Mouse (Mus musculus) cerebellum, adult 8-10 months (tissue): Measurements from ENCODE around the gene Fam207a.

Source experiments
- DNase-seq: peaks from one replicate; pipeline ENCODE4 v3.0.0; 2022

Fam207a gene

DNA sequence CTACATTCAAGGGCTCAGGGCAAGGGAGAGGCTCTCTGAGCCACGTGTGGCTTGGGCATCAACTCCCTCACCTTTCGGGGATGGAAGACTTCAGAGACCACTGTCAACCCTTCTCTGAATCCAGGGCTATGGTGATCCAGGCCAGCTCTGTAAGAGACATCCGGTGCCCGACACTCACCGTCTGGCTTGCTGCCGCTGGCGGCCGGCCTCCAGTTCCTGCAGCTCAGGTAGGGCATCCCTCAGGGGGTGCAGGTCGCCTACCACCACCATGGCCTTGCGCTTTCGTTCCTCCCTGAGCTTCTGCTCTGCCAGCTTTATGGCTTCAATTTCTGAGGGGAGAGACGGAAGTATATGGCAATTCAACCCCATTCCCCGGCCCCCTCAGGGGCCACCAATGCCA, 18.4 kb downstream of the Fam207a start:
- DNase-seq, result no peak

DNA sequence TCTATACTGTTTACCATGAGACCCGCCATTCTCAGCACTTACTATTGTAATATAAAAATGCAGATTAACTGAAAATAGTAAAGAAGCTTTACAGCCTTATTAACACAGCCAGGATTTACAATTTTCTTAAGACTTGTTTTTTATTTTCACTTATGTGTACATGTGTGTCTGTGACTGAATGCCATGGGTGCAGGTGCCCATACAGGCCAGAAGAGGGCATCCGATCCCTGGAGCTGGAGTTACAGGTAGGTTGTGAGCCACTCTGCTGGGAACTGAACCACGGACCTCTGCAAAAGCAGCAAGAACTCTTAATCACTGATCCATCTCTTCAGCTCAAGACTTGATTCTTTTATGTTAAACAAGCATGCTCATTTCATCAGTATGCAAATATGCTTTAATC, 22.7 kb downstream of the Fam207a start:
- no peak for DNase-seq

DNA sequence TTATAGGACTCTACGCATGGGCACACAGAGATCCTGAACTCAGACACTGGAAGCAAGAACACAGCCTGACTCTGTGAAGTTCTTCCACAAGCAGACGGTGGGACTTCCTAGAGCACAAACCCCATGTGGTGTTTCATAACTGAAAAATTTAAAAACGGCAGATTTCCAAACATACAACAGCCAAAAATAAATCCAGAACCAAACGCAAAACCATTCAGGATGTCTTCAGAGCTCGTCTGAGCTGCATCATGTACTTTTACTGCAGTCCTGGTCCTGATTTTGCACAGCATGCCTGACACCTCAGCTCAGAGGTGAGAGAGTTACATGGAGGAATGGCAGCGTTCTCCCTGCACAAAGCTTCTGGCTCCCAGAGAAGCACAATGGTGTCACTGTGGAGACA, 24.0 kb downstream of the Fam207a start:
- no peak for DNase-seq

DNA sequence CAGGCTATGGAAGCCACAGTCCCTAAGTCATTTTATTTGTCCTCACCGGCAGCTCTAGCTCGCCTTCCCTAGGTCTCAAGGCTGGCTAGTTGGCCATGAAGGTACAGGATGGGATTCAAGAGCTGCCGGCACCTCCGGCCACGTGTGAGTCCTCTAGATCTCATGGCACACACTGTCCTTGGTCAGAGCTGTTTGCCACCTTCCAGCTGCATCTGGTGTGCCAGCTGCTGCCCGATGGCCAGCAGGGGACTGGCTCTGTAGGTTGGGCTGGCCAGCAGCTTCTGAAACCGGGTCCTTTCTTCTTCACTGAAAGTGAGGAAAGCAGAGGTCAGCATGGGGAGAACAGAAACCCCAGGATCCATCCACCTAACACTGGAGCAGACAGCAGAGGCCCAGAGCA, 27.4 kb downstream of the Fam207a start:
- DNase-seq, result no peak

DNA sequence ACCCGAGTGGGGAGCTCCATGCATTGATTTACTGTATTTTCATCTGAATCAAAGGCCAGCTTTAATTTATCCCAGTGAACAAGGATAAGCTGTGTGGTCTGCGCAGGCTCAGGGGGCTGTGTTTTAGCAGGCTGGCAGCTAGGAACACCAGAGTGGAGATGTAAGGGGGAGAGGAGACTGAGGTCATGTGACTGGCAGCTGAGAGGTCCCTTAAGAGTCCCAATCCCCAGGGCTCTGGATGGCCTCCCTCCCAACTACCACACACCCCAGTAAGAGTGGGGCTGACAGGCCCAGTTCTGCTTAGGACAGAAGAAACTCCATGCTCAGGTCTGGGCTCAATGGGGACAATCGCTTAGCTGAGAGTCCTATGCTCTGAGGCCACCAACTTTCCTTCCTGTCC, 29.8 kb downstream of the Fam207a start:
- no peak for DNase-seq

DNA sequence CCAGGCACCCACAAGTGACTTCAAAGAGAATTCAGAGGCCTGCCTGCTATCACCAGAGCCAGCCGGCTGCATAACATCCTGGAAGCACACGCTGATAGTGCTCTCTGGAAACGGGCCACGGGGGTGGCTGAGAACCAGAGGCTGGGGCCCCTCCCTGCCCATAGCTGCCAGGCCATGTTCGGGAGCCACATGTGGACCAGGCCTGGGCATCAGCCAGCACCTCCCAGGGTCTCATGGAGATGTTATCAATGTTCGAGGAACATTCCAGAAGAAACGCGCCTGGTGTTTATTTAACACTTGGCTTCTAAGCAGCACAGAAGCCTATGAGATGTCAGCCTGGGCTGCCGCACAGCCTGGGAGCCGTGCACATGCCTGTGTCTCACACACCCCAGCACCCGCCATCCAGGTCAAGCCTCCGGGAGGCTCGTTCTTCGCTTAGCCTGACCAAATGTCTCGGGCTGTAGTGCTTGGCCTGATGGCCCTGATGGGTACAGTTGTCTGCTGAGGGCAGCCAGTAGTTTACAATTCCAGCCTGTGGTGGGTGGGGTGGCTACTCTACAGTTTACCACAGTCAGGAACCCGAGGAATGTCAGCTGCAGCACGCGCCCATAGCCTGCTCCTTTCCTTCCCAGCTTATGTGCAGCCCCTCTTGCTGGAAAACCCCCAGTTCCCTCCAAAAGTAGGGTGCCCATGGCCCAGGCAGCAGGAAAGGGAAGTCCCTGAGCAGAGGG, 31.2 kb downstream of the Fam207a start:
- DNase-seq, result no peak

DNA sequence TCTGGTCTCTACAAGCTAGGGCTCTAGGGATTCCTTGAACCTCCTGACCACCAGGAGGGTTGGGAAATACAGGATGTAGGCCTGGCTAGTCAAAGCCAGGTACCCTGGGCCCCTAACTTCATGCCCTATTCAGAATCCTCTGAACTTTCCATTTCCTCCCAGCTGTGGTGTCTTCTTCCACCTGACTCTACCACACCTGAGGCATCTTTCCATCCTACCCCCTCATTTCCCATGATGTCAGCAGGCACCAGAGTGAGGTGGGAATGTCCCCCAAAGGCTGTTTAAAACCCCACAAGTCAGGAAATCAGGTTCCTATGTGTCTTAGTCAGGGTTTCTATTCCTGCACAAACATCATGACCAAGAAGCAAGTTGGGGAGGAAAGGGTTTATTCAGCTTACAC, 33.8 kb downstream of the Fam207a start:
- no peak for DNase-seq

DNA sequence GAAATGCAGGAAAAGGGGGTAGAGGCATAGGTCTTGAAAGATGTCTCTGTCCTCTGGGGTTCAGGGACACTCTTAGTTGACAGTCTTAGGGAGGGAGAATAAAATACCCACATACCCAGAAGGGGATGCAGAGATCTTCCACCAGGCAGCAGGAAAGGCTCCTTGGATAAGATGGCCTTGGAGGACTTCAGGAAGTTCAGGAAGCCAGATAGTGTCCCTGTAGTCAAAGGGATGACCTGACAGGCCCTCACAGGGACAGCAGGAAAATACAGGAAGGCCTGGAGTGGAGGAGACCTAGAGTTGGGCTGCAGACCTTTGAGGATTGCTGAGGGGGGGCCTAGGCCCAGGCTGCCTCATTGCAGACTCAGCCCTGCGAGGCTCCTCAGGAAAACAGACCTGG, 35.6 kb downstream of the Fam207a start:
- DNase-seq, result no peak

DNA sequence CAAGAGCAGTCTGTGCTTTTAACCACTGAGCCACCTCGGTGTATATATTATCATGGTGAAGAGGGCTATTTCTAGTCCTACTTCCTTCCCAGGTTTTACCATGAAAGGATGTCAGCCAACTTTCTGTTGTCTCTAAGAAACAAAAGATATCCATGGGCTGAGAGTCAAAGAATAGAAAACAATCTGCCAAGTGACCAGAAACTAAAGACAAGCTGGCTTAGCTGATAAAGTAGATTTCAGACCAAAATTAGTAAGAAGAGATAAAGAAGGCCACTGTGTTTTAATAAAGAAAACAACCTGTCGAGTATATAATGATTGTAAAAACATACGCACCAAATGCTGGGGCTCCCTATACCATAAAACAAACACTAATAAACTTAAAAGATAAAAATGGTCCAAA, 38.7 kb downstream of the Fam207a start:
- DNase-seq, result no peak

DNA sequence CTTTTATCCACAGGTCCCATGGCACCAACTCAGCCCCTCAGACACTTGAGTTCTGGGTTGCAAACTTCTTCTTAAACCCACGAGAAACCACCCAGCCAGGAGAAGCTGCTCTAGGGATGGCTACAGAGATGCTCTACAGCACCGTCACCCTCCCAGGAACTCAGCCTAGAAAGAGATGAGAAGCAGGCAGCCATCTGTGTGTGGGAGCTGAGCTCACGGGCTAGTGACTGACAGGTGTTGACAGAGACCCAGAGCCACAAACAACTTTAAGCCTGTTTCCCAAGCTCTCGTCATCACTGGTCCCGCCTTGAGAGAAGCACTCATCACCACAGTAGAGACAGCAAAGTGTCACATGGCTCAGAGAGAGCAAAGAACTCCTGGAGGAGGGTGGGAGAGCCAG, 43.4 kb downstream of the Fam207a start:
- no peak for DNase-seq

DNA sequence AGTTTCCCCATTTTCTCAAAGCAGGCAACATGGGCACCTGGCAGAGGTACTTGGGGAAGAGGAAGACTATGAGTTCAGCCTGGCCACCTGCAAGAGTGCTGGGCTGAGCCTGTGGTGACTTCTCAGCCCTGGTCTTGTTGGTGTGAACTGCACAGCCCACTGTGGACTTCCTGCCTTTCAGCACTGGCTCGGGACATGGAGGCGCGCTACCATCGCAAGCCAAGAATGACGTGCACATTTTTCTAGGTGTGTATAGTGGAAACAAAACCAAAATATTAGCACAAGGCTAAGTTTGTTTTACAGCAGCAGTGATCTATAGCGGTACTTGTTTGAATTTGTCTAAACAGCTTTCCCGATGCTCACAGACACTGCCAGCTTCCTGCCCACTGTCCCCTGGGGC, 44.1 kb downstream of the Fam207a start:
- DNase-seq, result no peak

DNA sequence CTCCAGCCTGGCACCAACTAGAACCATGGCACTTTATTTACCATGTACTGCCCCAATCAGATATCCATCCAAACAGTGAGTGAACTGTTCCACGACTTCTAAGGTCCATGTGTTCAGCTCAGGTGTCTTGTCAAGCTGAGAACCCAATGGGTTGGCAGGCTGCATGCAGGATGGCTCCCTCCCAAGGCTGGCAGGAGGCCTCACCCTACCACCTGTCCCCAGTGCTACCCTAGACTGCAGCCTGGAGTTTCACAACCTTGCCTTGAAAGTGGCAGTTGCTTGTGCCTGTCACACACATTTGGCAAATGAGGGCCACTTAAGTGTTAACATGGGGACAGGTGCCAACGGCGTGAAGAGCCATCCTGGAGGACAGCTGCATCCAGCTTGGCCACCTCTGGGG, 44.8 kb downstream of the Fam207a start:
- DNase-seq, result peak; percentile 83

DNA sequence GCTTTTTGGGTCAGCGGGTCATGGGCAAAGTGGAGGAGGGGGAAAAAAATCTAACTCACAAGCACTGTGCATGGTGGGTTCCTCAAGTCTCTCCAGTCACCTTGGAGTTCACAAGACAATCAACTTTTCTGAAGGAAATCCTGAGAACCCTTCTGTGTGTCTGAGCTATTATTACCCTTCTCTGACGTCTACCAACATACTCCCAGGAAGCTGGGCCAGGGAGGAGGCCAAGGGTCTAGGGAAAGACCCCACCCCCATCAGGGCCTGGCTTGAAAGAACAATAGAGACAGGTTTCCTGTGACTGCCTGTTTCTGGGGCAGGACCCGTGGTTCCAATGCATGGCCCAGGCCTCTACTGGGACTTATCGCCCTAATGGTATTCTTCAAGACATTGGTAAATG, 46.9 kb downstream of the Fam207a start:
- DNase-seq, result no peak

DNA sequence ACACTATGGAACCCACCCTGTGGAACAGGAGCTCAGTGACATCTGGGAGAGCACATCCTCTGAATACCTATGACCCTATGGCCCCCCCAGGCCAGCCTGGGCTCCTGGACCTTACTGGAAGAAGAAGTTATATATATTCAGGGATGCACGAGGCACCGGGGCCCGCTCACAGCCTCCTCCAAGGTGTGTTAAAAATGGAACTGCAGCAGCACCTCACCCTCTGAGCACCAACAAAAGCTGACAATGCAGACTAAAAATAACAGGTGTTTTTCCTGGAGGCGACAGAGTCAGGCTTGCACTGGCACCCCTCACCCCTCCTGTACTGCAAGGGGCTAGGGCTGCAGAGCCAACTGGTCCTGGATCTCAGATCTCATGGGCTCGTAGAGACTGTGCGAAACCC, 48.2 kb downstream of the Fam207a start:
- no peak for DNase-seq

DNA sequence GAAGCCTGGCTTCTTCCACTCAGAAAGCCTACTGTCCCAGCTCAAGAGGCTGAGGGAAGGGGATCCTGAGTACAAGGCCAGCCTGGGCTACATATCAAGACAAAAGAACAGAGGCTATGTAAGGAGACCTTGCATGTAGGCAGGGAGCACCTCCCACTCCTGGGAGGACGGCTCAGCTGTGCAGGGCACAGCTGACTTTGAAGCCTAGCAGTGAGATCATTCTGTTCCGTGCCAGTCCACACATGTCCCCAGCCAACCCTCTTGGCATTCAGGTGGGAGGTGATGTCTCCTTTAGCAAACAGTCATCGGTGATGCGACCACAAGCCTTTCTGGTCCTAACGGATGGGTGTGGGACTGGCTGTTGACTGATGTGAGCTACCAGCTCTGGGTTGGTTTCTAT, 49.7 kb downstream of the Fam207a start:
- DNase-seq, result no peak

DNA sequence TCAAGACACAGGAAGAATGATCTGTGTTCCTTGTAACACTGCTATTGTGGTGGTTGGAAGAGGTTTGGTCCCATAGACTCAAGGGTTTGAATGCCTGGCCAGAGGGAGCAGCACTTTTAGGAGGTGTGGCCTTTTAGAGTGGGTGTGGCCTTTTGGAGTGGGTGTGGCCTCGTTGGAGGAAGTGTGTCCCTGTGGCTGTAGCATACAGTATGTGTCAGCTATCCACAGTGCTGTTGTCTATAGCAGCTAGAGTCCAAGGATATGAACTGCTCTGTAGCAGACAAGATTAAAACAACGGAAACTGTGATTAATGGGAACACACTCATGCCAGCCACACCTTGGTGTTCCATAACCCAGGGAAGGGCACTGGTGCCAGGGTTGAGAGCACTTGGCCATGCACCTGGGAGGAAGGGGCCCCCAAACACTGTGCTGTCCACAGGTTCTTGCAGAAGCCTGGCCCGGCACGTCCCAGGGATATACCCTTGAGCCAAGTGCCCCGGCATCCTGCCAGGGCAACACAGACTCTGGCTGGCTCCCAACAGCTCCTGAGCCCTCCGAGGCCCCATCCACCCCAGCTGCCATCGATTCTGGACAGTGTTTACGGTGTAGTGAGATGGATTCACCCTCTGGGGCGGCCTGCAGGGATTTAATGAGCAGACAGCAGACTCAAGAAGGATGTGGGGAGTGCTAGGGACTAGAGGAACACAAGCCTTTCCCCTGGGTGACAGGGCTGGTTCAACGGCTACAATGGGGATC, 51.2 kb downstream of the Fam207a start:
- DNase-seq, result peak; percentile 62

DNA sequence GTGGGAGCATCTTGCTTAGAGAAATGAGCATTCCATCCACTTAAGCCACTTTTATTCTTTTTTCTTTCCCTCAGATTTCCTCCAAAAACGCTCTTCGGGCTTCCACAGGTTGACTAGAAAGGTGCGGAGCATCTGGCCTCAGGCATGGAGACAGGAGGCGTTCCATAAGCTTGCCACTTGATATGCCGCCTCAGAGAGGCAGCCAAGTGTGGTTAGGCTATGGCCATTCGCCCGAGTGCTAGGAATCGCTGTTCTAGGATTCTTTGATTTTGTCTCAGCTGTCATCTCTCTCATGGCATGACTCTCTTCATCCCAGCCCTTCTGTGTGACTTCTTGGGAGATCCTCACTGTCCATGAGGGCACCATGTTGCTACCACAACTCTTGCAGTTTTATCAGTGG, 54.4 kb downstream of the Fam207a start:
- DNase-seq, result no peak

DNA sequence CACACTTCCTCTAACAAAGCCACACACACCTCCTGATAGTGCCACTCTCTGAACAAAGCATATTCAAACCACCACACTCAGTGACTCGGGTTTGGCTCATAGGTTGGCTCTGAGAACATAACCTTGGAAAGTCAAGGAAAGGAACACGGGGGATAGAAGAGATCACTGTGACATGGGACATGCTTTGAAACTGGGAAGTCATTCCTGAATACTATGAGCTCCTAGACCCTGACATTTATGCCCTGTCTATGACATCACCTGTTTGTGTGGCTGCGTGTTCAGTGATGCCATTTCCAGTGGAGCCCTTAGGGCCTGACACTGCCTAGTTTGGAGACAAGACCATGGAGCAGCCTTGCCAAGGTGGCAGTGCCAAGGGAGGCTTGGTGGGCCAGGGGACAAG, 57.9 kb downstream of the Fam207a start:
- no peak for DNase-seq

DNA sequence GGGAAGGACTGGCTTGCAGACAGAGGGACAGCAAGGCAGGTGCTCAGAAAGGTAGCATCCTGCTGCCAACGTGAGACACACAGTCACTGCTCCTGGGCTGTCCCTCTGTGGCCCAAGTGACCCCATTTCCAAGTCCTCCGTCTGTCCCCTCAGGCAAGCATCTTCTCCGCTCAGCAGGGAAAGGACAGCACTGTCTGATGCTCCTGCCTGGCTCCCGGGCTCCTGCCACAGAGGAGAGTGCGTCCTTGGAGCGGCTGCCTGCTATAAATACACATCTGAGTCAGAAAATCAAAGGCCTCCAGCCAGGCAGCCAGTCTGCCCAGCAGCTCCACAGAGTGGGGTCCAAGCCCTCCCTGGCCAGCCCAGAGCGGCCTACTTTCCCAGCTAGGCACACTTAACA, 59.1 kb downstream of the Fam207a start:
- peak; percentile 87 for DNase-seq

DNA sequence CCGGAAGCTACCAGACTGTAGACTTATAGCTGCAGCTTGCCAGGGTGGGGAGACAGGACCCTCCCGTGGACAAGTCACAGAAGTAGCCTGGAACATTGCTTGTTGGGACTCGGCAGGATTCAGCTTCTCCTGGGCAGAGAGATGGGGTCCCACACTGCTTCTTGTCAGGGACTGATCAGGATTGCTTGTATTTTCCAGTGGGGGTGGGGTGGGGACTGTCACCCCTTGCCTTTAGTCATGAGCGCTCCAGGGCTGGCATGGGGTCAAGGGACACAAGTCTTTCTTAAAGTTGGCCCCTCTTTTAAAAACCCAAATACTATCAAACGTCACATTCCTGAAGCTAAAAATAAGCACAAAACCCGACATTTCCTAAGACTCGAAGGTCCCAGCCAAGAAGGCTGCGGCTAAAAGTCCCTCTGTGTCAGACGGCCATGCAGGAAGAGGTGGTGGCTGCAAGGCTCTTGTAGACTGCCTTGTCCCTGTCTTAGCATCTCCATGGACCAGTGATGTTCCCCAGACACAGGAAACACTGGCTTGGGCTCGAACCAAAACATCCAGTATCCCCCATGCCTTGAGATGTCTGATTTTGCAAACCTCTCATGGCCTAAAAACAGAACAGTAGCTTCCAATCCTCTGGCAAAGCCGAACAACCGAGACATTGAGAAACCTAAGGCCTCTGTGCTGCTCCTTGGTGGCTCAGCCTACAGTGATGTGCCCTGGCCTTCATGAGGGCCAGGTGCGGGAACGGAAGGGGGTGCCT, 60.2 kb downstream of the Fam207a start:
- no peak for DNase-seq

DNA sequence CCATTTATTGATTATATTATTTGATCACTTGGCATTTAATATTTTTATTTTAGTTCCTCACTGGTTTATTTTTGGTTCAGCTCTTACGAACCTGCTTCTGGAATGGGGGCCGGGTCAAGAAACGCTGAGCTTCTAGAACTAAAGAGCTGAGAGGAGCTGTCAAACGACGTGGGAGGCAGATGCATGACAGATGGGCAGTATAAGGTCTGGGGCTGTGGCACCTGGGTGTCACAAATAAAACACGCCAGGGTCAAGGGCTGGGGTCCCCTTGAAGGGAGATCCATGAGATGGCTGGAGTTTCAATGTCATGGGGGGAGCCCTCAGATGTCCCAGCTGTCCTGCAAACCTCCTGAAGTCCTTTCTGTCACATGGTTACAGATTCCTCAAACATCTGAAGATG, 60.8 kb downstream of the Fam207a start:
- DNase-seq, result no peak

DNA sequence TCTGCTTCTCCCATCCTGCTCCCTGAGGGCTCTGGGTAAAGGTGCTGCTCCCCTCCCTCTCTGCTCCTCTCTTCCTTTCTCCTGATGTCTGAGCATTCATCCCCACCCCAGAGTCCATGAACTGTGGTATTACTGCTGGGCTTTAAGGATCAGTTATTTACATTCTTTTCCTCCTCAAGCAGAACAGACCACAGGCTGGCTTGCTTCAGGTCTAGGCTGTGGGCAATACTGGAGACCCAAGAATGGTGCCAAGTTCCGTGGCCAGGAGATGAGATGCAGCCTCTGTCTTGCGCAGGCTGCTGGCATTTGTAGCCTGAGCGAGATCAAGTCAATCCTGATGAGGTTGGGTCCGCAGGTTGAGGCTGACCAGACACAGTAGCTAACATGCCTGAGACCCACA, 63.8 kb downstream of the Fam207a start:
- DNase-seq, result no peak

DNA sequence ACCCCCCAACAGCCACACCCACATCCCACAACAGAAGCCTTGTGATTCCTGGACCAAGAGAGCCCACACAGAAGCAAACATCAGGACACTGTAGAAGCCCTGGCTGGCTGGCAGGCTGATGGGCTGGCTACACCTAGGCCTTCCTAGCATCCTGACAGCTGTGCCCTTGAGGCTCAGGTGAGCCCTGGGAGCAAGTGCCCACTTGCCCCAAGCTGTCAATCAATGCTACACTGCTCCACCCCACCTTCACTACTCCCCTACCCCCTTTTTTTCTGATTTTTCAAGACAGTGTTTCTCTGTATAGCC, 65.5 kb downstream of the Fam207a start:
- no peak for DNase-seq
